Mouse (Mus musculus) cerebellum, adult 9-10 months (tissue): ENCODE measurements at regions not wholly inside any gene's neighbourhood (a gene's known extent, or its start where the extent isn't known, plus 50 kb on each side); places are given as distances from the start of the nearest gene placed in this dataset.

ENCODE experiments used
- DNase-seq: peaks from one replicate; pipeline ENCODE4 v3.0.0; 2022

DNA sequence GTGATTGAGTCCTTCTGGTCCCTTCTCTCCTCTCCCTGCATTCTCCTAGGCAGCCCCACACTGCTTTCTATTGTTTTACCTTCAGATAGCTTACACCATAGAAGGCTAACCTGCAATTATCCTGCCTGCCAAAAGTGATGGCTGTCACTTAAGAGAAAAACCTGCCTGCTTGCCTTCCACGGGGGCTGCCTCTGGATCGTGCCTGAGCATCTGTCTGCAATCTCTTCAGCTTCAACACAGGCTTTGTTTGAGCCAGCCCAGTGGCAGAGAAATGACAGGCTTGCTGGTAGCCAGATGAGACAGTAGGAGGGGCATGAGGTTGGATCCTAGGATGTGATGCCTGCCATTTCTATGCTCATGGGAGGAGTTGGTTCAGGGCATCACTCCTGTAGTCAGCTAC, 345.2 kb upstream of the Tshz3 start:
- DNase-seq, result no peak

DNA sequence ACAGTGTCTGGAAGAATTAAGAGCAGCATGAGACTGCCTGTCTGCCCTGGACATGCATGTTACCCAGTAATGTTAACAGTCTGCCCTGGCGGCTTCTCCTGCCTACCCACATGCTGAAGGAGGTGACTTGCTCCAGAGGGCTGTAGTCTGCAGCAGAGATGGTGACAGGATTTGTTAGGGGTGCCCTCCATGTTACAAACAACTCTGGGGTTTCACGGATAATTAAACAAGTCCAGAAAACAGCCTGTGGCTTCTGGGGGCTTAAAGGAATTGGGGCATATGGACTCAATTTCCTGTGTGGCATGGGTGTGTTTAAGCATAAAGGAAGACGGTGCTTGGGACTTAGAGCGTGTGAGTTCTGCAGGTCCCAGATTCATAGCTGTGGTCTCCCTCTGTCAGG, 347.3 kb upstream of the Tshz3 start:
- no peak for DNase-seq

DNA sequence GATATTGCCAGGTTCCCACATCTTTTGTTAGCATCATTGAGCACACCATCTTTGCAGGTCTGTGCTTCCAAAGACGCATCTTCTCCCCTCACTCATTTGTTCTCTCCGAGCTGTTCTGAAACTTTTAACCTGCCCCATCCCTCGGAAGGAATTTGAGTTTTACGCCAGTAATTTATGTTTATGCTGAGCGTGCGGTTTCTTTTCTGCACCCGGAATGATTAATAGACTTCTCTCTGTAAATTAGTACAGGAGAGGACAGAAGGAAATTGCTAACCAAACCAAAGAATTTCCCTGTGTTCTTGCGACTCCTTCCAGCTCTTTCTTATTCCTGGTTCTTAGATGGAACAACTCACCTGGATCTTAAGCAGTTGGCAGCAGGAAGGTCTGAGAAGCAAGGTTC, 349.7 kb upstream of the Tshz3 start:
- no peak for DNase-seq

DNA sequence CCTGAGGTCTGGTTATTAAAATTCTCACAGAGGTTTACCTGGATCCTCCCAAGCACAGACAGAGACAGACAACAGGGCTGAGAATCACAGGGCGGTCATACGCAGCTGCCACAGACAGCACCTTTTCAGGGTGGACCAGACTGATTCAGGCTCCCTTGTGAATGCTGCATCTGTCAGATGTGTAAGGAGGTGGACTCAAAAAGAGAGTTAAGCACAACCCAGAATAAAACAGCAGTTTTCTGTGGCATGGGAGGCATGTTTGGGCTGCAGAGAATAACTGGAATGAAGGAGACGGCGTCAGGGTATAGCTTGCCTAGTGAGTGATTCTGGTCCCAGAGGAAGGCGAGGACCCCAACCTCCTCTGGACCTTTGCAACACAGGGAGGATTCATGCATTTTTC, 363.1 kb upstream of the Tshz3 start:
- DNase-seq, result no peak

DNA sequence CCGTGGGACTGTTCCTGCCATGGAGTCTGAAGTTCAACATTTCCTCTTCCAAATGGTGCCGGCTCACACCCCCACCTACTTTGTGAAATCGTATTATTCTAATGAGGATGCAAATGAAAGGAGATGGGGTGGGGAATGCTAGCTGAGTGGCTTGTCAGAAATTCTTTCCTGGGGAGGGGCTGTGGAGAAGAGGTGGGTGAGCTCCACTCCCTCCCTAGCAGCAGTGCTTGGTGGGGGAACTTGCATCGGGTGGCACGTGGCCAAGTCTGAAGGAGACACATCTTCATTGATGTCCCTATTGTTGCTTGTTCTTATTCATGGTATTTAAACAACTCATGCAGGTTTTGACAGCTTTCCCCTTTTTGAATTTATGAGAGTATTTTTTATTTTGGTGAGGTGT, 363.8 kb upstream of the Tshz3 start:
- DNase-seq, result no peak

DNA sequence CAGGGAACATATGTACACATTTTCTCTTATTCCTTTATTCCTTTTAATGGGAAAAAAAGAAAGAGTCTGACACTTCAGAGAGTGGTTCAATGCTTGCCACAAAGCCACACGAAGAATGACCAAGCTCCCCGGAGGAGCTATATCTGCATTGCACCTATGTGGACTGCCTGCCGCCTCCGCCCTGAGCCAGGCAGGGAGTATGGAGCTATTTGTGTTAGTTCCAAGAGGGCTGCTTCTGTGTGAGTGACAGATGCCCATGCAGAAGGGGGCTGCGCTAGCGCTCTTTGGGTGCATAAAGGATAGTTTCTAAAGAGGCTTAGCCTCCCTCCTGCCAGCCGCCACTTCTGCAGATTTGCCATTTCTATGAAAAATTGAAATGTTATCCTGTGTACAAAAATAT, 365.3 kb upstream of the Tshz3 start:
- DNase-seq, result no peak

DNA sequence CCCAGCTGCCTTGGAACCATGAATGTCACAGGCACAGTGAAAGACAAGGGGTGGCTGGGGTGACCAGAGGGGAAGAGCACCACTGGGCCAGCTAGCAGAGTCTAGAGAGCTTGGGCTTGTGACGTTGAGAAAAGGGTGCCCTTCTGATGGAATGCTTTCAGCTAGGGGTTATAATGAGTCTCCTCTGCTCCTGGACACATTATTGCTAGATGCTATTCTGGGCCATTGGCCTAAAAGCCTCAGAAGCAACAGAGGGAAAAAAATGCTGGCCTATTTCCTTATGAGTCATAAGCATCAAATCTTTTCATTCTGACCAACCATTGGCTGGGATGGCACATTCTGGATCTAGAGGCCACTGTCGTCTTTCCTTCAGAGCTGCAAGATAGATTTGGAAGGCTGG, 369.8 kb upstream of the Tshz3 start:
- DNase-seq, result no peak

DNA sequence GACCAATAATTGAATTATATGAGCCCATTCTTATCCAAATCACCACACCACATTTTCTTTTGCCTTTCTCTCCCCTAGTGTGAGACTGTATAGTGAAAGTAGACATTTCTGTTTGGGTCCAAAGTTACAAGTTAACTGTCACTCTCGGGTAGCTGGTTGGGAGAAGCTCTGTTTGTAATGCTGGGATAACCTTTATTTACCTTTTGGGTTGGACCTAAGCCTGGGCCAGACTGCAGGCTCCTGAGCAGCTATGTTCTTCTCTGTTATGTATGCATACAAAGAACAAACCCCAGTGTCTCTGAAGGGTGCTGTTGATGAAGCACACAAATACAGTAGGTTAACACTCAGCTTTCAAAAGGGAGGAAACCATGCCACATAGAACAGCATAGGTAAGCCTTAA, 373.9 kb upstream of the Tshz3 start:
- no peak for DNase-seq

DNA sequence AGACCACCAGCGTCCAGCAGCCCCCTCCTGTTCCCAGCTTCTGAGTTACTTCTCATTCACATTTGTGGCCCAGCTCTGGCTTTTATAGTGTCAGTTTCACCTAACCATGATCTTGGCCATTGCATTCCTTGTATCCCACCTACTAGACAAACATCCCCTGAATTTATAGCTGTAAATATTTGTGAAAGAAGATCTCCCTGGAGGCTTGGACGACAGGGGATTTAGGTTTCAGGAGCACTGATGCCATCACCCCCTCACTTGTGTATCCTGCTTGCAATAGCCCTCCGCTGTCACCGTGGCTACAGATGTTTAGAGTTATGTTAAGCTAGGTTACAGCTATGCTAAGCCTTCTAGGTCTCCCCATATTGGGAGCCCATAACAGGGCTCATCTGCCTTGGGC, 375.7 kb upstream of the Tshz3 start:
- DNase-seq, result no peak

DNA sequence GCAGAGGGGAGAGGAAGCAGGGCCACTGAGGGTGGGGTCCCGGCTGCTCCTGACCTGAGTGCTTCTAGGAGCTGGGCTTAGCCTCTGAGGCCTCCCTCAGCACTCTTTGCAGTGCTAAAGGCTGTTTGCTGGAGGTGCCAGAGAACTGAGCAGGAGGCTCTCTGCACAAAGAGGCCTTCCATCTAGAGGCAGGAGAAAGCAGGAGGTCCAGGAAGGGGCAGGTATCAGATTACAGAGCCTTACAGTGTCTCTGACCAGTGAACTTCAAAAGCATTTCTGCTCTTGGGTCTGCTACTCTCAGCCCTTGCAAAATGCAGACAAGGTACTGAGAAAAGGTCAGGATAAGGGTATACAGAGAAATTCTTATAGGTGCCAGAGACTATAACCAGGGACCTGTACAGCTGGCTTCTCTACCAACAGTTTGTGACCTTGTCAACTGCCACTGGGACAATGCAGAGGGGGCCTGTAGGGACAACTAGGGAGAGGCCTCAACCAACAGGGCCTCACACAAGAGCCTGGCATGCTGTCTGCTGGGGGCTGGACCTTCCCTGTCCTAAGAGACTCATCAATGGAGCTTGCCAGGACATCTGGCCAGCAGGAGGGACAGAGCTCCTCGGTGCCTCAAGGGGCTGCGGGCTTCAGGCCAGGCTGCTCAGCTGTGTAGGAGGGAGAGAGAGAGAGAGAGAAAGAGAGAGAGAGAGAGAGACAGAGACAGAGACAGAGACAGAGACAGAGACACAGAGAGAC, 380.3 kb upstream of the Tshz3 start:
- DNase-seq, result no peak

DNA sequence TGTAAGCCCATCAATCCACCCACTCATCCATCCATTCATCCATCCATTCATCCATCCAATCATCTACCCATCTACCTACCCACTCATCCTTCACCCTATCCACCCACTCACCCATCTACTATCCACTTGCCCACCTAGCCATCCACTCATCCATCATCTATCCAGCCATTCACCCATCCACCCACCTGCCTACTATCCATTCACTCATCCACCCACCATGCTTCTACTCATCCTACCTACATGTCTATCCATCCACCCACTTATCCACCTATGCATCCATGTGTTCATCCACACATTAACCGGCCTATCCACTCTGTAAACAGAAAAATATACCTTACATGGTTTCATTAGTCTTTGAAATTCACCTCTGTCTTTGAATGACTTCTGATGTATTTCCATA, 384.2 kb upstream of the Tshz3 start:
- no peak for DNase-seq

DNA sequence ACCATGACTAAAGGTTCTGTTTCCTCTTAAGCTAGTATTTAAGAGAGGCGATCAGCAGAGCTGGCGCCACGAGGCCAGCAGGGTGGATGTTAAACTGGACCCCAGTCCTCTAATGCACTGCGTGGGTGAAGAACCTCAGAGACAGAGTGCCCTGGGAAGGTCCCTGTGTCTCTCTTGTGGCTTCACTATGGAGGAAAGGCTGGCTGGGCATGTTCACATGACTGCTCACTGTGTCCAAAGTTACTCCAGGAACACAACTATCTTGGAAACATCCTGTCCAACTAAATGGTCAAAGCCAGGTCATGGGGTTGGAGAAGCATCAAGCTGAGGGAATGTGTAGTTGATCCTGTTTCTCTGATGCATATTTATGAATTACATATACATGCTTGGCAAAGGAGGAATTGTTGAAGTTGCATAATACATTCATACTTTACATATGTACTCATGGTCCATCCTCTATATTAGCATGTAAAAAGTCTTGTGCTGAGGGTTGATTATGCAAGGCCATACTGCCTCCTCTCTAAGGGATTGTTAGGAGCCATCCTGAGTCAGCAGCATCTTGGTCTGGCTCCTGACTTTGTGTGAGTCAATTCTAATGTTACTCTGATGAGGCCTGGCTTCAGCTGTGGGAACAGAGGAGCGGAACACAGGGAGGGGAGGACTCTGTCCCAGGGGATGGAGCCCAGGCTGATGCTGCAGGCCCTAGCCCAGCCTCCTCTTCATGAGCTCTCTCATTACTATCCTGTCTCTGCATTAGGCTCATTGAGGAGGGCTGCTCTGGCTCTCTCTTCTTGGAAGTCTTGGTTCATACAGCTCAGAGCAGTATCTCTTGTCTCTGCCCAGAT, 387.9 kb upstream of the Tshz3 start:
- no peak for DNase-seq

DNA sequence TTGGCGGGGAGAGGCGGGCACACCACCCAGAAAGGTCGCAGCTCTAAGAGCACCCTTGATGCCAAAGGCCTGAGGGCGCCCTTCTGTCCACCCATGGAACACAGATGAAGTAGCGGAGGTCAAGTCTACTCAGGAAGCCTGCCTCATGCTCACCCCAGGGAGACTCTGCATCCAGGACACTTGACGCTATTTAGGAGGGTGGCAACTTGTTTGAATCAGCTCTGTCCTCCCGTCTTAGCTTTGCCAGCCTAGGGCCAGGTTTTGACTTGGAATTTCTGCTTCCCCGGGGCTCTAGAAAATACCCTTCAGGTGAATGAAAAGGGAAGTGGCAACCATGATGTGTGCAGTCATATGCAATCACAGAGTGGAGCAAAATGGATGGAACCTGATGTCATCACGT, 389.2 kb upstream of the Tshz3 start:
- no peak for DNase-seq

DNA sequence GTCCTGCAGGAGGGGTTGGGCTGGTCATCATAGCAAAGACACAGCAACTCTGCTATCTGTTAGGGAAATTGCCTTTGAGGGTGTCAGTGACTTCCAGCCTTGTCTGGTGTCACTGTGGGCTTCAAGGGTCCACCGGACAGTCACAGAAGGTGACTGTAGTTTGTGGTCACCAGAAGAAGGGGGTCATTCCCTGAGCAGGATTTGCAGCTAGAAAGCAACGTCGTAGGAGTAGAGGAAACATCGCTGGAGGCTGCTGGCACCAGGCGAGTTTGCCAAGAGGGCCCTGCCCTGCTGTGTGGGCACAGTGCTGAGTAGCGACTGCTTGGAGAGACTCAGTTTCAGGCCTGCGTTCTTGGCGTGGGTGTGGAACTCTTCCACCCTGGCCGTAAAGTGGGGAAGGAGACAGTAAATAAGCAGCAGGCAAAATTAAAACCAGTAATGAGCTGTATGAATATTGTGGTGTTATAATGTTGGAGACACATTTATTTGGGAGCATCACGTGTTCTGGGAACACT, 389.8 kb upstream of the Tshz3 start:
- DNase-seq, result no peak

DNA sequence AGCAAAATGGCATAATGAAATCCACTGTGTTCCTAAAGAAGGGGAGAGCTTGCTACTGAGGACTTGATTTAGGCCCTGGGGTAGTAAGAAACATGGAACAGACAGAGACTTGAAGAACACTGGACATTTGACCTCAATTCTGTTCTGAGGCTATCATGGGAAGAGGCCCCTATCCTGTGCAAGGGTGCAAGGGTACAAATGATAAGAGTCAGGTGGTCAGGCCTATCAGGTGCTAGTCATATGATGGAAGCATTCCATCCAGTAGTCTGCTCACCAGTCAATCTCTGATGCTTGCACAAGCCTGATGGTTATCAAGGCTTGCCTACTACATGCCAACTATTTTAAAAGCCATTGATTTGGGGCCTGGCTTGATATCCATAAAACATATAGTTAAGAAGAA, 420.6 kb upstream of the Tshz3 start:
- DNase-seq, result no peak

DNA sequence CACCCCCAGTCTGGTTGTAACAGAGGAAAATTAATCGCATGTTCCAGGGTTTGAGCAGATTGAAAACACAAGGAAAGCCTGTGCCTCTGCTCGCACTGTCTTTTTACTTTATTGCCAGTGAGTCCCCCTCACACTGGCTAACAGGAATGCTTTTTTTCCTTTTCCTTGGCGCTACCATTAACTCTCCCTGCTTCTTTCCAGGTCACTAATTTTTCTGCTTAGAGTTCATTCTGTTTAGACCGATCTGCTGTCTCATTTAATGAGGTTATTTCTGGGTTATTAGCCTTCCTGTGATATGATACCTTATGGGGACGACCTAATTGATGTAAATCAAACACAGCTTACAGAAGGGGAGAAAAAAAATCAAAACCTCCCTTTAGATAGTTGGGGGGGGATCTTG, 429.0 kb upstream of the Tshz3 start:
- DNase-seq, result no peak

DNA sequence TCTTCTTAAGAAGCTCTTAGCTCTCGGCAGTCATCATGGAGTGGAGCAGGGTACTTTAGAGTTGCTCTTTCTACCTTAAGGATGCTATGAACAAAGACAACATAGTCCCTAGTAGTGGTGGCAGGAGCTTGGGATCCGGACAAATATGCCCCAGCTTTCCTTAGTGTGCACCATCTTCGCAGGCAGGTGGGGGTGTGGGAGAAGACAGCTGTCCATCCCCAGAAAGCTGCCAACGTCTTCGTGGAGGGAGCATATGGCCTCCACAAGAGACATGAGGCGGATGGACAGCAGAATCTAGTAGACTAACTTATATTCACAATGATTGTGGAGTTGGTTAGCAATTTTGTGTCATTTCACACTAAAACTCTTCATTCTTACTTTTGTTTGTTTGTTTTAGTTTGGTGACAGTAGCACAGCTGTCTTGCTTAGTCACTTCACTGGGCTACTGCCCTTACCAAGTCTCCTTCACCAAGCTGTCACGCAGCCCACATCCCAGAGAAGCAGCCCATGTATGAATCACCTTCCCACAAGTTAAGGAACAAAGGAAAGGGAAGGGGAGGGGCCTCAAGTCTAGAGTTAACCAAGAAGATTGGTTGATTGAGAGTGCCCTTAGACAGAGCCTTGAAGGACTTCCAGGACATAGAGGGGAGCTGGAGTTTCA, 432.6 kb upstream of the Tshz3 start:
- DNase-seq, result no peak

DNA sequence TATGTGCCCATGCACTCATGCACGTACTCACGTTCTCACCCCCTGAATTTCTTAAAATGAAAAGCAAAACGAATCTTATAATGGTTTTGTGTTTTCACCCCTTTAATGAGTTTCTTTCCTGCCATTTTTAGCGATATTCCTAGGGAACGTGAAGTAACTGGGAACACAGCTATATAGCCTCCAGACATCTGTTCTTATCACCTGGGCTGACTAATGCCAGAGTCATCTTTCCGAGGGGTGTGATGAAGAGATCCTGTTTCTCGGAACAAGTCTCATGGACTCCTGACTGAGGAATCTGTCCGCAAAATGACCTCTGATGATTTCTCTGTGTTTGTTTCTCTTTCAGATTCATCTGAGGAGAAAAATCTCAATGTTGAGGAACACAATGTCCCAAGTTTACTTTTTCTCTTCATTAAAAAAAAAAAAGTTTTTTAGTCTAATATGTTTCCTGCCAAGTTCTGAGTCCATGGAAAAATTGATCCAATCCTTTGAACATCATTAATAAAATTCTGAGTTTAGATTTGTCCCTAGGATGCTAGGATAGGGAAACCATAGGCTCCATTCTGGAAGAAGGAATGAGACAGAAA, 435.7 kb upstream of the Tshz3 start:
- no peak for DNase-seq

DNA sequence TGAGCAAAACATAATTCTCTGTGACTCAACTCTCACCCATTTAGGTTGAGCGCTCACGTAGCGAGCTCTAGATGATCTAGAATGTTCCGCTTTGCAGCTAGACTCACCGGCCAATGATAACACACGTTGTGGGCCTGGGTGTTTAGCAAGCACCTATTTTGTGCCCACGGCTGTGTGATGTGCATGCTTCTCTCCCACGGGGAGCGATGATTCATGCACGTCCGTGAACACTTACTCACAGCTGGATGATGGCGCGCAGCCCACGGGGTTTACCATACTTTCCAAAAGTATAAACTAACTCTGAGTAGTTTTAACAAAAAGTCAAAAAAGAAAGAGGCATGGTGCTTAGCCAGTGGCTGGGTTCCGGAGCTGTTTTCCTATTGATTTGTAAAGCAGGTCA, 440.8 kb upstream of the Tshz3 start:
- DNase-seq, result no peak

DNA sequence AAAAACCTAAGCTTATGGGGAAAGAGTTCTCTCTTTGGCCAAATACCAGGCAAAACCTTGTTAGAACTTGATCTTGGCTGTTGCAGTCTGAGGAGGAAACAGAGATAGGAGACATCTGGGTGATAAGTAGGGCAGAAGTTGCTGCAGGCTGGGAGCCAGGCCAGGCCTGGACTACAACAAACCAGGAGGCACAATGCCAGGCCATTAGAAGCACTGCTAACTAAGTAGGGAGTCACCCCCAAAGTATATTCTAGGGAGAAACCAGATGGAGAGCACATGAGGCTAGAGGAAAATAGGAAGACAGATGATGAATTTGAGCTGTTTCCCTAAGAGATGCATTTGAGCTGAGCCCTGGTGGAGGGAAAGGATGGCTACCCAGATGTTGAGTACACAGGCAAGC, 444.6 kb upstream of the Zfp507 start:
- no peak for DNase-seq

DNA sequence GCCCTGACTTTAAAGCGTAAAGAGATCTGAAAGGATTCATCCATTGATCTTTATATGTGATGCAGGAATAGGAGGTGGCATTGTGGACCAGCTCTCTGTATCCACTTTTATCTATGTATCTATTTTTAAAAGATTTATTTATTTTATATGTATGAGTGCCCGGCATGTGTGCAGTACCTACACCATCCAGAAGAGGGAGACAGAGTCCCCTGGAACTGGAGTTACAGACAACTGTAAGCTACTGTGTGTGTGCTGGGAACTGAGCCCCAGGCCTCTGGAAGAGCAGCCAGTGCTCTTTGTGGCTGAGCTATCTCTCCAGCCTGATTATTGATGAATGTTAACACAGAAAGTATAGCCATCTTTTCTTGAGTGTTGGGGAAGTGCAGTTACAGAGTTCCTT, 433.9 kb upstream of the Zfp507 start:
- no peak for DNase-seq

DNA sequence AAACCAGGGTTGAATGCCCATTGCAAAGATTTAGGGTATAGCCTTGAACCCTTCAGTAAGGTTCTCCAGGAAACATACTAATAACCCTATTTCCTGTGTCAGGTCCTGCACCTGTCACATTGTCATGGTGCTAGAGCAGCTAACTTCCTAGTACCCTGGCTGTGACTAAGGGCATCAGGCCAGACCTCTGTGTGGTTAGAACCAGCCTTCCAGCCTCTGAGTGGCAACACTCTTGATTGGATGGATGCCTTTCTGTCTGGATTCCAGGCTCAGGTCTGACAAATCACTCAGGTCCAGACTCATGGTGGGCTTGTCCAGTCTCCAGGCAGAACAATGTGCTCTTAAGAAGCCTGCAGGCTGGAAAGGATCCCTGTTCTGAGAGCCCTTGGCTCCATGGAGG, 426.2 kb upstream of the Zfp507 start:
- DNase-seq, result no peak

DNA sequence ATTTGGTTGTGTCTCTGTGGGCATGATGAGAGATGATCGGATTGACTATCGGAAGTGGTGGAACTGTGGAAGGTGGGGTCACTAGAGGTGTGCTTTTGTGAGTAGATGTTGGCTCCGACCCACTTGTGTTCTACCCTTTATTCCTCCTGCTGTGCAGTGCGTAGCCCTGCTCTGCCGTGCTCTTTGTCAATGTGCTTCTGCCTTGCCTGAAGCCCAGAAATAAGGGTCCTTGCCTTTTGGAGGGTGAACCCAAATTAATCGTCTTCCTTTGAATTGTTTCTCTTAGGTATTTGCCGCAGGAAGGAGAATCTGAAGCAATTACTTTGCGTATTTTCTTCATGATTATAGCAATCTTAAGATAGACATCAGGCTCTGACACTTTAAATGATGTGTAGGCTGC, 421.6 kb upstream of the Zfp507 start:
- no peak for DNase-seq

DNA sequence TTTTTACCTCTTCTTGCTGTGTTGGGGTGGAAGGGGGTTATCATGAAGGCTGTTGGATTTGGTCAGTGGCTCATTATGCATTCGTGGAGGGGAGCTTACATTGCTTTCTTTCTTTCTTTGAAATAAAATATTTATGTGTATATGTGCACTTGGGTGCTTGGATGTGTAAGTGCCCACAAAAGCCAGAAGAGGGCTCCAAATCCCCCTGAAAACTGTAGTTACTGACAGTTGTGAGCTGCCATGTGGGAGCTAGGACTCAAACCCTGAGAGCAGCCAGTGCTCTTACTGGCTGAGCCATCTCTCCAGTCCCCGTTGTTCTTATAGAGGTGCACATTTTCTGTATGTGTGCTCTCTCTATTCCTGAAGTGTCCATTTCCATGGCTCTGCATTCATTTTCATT, 415.6 kb upstream of the Zfp507 start:
- no peak for DNase-seq
